Mouse (Mus musculus) CH12.LX (cell line): ENCODE results near the gene Yjefn3. TPM values are rescaled to one million over a fixed set of nuclear protein-coding genes. Genes with fewer than 3 reads are reported as not detected.
A peak's percentile ranks its signal among the peaks of the same experiment; 100 is the strongest.

Experiments used
- DNase-seq: peaks from one replicate; pipeline ENCODE4 v3.0.0-alpha.2; 2013; ENCODE audit errors: extremely low read depth
- H3K27ac ChIP-seq: 2 replicates; pipeline ENCODE4 v1.5.1; 2012; ENCODE audit warnings: low read depth, mild to moderate bottlenecking, control low read depth, moderate library complexity; ENCODE audit not compliant: insufficient read depth
- H3K27me3 ChIP-seq: replicated peaks from 2 replicates; pipeline ENCODE3; 2012; ENCODE audit warnings: inconsistent platforms
- H3K36me3 ChIP-seq, 2 experiments: replicated peaks in 1 of 2; 2 replicates each; pipeline versions ENCODE3 to v1.6.1; 2012; ENCODE audit warnings: inconsistent platforms in 1 of 2, low read length in 1 of 2, mild to moderate bottlenecking in 1 of 2, mixed read lengths in 1 of 2, moderate library complexity in 1 of 2; ENCODE audit not compliant: control insufficient read depth in 1 of 2, insufficient read depth in 1 of 2
- H3K4me1 ChIP-seq, 2 experiments: 2 replicates each; pipeline ENCODE4 v1.6.1; 2012; ENCODE audit warnings: inconsistent platforms in 1 of 2, moderate library complexity in 1 of 2; ENCODE audit not compliant: insufficient read depth in 2 of 2, control insufficient read depth in 1 of 2
- H3K4me2 ChIP-seq: 2 replicates; pipeline ENCODE4 v1.6.1; 2012; ENCODE audit warnings: low read depth, mild to moderate bottlenecking, control low read depth; ENCODE audit not compliant: poor library complexity, insufficient read depth, severe bottlenecking
- H3K4me3 ChIP-seq, 3 experiments: fragments of 150-350 bp in 1 of 3; sonication (generic) in 1 of 3; replicated peaks in 1 of 3; 2 replicates each; pipeline versions ENCODE3 to v1.5.1; 2011 to 2012; ENCODE audit warnings: low read depth in 2 of 3, low read length in 2 of 3, mild to moderate bottlenecking in 2 of 3, moderate library complexity in 2 of 3, control low read depth in 1 of 3, improper control_type of control experiment in 1 of 3, inconsistent platforms in 1 of 3, mixed read lengths in 1 of 3; ENCODE audit not compliant: poor library complexity in 1 of 3
- H3K79me2 ChIP-seq: replicated peaks from 2 replicates; pipeline ENCODE4 v1.6.1; 2012; ENCODE audit warnings: mild to moderate bottlenecking, moderate library complexity; ENCODE audit not compliant: control insufficient read depth, poor library complexity, insufficient read depth, severe bottlenecking; ENCODE audit errors: extremely low read depth
- H3K9ac ChIP-seq: 2 replicates; pipeline ENCODE4 v1.6.1; 2012; ENCODE audit warnings: low read depth, mild to moderate bottlenecking, control low read depth, moderate library complexity; ENCODE audit not compliant: insufficient read depth
- H3K9me3 ChIP-seq: replicated peaks from 2 replicates; pipeline ENCODE3; 2012; ENCODE audit warnings: low read length, inconsistent platforms, mixed read lengths
- CHD2 ChIP-seq: IDR thresholded peaks from 2 replicates; pipeline ENCODE4 v1.6.1; 2011; ENCODE audit warnings: low read length, improper control_type of control experiment
- CTCF ChIP-seq, 2 experiments: IDR thresholded peaks in 1 of 2; conservative IDR thresholded peaks in 1 of 2; 2 replicates each; pipeline ENCODE4 v1.5.1; 2011 to 2012; ENCODE audit warnings: low read depth in 2 of 2, low read length in 2 of 2, improper control_type of control experiment in 1 of 2, inconsistent platforms in 1 of 2, mild to moderate bottlenecking in 1 of 2, moderate library complexity in 1 of 2
- ELF1 ChIP-seq: IDR thresholded peaks from 2 replicates; pipeline ENCODE4 v1.6.1; 2014; ENCODE audit warnings: low read depth, mild to moderate bottlenecking, inconsistent platforms, low read length, improper control_type of control experiment
- EP300 ChIP-seq: IDR thresholded peaks from 2 replicates; pipeline ENCODE4 v1.6.1; 2011; ENCODE audit warnings: low read length, improper control_type of control experiment
- ETS1 ChIP-seq: conservative IDR thresholded peaks from 2 replicates; pipeline ENCODE4 v1.6.1; 2012; ENCODE audit warnings: low read depth, mild to moderate bottlenecking, inconsistent platforms, low read length, improper control_type of control experiment, moderate library complexity
- IRF4 ChIP-seq: IDR thresholded peaks from 2 replicates; pipeline ENCODE4 v1.6.1; 2014; ENCODE audit warnings: low read depth, mild to moderate bottlenecking, inconsistent platforms, low read length, improper control_type of control experiment
- JUN ChIP-seq: IDR thresholded peaks from 2 replicates; pipeline ENCODE4 v1.6.1; 2011; ENCODE audit warnings: low read depth, mild to moderate bottlenecking, low read length, improper control_type of control experiment, moderate library complexity; ENCODE audit not compliant: insufficient read depth
- MAX ChIP-seq: IDR thresholded peaks from 2 replicates; pipeline ENCODE4 v1.6.1; 2011; ENCODE audit warnings: low read length, improper control_type of control experiment
- NRF1 ChIP-seq: IDR thresholded peaks from 2 replicates; pipeline ENCODE4 v1.6.1; 2014; ENCODE audit warnings: low read depth, mild to moderate bottlenecking, inconsistent platforms, low read length, improper control_type of control experiment, moderate library complexity
- POLR2A ChIP-seq: IDR thresholded peaks from 2 replicates; pipeline ENCODE4 v1.6.1; 2011; ENCODE audit warnings: low read depth, mild to moderate bottlenecking, improper control_type of control experiment, low read length
- RAD21 ChIP-seq: IDR thresholded peaks from 2 replicates; pipeline ENCODE4 v1.6.1; 2011; ENCODE audit warnings: low read depth, mild to moderate bottlenecking, low read length, improper control_type of control experiment, moderate library complexity
- SMC3 ChIP-seq: IDR thresholded peaks from 2 replicates; pipeline ENCODE4 v1.6.1; 2011; ENCODE audit warnings: low read depth, low read length, improper control_type of control experiment
- dilution Hi-C: fragments of 300-500 bp; cut with MboI; formaldehyde crosslinking; loops from 2 replicates; pipeline ENCODE4 v1.14.3; 2020; ENCODE audit warnings: low sequenced_read_pairs; ENCODE audit not compliant: extremely low pct_unique_long_range_greater_than_20kb, extremely low pct_ligation_motif_present
- in situ Hi-C: fragments of 300-500 bp; cut with MboI; formaldehyde crosslinking; loops from 3 replicates; pipeline ENCODE4 v1.14.3; 2019; ENCODE audit warnings: low sequenced_read_pairs, low pct_ligation_motif_present, low pct_unique_long_range_greater_than_20kb, mixed read lengths
- polyA plus RNA-seq: library from polyadenylated mRNA; unstranded; fragments of >175 nt; gene quantifications from 2 replicates; pipeline ENCODE4 v1.2.1, GENCODE M21; 2012; ENCODE audit warnings: low read depth; ENCODE audit not compliant: insufficient read length
- total RNA-seq, 2 experiments: library from RNA; depleted of rRNA; stranded (reverse); fragments of 300-350 nt in 1 of 2; fragments of >200 nt in 1 of 2; gene quantifications; 2 replicates each; pipeline ENCODE4 v1.2.3; 2012 to 2014

Yjefn3 gene
- total and polyA plus RNA-seq, 3 experiments: 3.3 to 10.5 (median 8.0) TPM

DNA sequence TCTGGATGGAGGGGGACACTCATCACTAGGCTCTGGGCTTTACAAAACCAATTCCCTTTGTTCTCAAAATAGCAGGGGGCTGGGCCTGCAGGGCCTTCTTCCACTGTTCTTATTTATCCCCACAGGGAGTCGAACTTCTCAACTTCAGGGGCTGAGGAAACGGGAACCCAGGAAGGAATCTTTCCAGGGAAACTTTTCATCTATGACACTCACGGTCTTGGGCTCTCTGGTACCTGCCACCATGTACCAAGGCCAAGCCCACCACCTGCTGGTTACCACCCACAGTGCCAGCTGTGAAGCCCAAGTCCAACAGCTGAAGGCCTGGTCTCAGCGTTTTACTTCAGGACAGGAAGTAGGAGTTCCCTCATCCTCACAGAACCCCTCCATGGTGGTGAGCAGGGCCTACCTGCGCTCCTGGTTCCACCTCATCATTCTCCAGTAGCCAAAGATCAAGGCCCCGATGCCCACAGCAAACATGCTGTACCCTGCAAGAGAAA, 7.6 kb downstream of the Yjefn3 start:
- DNase-seq: no peak
- TF ChIP-seq EP300: no peak
- TF ChIP-seq NRF1: no peak
- no peak for TF ChIP-seq MAX
- no peak for TF ChIP-seq IRF4
- no peak for TF ChIP-seq ETS1
- TF ChIP-seq JUN: no peak
- peaks cover 43 to 93% of the 10 kb centered on the region in 2 experiments for H3K36me3 ChIP-seq
- H3K27me3 ChIP-seq: no peaks in the 10 kb centered on the region
- dilution Hi-C loops: no loop called here
- no peak overlapping the region for H3K4me3 ChIP-seq
- peaks cover 16 to 45% of the 10 kb centered on the region in 2 experiments for H3K4me1 ChIP-seq
- no peak overlapping the region for H3K9ac ChIP-seq
- no peak overlapping the region for H3K27ac ChIP-seq
- H3K79me2 ChIP-seq: peaks cover 37% of the 10 kb centered on the region
- in situ Hi-C loops: no loop called here
- no peak overlapping the region for H3K4me2 ChIP-seq
- H3K9me3 ChIP-seq: no peaks in the 10 kb centered on the region

GRCm38 (mm10) chr8:69893863-69894262, 8.6 kb downstream of the Yjefn3 start:
- Histone ChIP-seq H3K27ac (no peak overlapping the region), H3K9me3 (no peaks in the 10 kb centered on the region), H3K4me3 (no peak overlapping the region), H3K79me2 (peaks cover 32% of the 10 kb centered on the region), H3K4me1 (peaks cover 21 to 38% of the 10 kb centered on the region in 2 experiments)
- peak; percentile 76 for DNase-seq
- dilution Hi-C loops (no loop called here), in situ Hi-C loops (no loop called here)
- TF ChIP-seq CTCF (conservative IDR thresholded peaks at IDR 0.05 in 1 of 2, IDR thresholded peaks at IDR 0.05 in 1 of 2; ENCODE audit: low read depth in 2 of 2, low read length in 2 of 2) (peak; percentile 48 to 66), CHD2 (no peak), POLR2A (0 out of 2 replicates have a peak, but pooled peaks have one; percentile 4), RAD21 (peak; percentile 32), SMC3 (peak; percentile 37)
- TF ChIP-seq, all 38 proteins: peak for 4
- Histone ChIP-seq H3K36me3 (peaks cover 45 to 97% of the 10 kb centered on the region in 2 experiments), H3K9ac (no peak overlapping the region), H3K4me2 (no peak overlapping the region), H3K27me3 (no peaks in the 10 kb centered on the region)

- Histone ChIP-seq H3K4me3 (no peak overlapping the region), H3K4me2 (no peak overlapping the region)
- DNase-seq: no peak
- TF ChIP-seq ELF1: no peak
- TF ChIP-seq CTCF (conservative IDR thresholded peaks at IDR 0.05 in 1 of 2, IDR thresholded peaks at IDR 0.05 in 1 of 2; ENCODE audit: low read depth in 2 of 2, low read length in 2 of 2): peak in 1 of 2 experiments; percentile 47; a peak in 2 of 4 replicates
- no peak for TF ChIP-seq CHD2
- TF ChIP-seq SMC3: peak; percentile 28; the same call in 1 of the 2 replicates
- TF ChIP-seq, all 38 proteins: peak for 2
- dilution Hi-C loops (no loop called here), in situ Hi-C loops (no loop called here)
- no peak overlapping the region for H3K9ac ChIP-seq
- no peaks in the 10 kb centered on the region for H3K9me3 ChIP-seq
- peaks cover 5% of the 10 kb centered on the region for H3K79me2 ChIP-seq
- peaks cover 11 to 18% of the 10 kb centered on the region in 2 experiments for H3K4me1 ChIP-seq
- H3K36me3 ChIP-seq: peaks cover 35 to 84% of the 10 kb centered on the region in 2 experiments
- H3K27me3 ChIP-seq: no peaks in the 10 kb centered on the region
- H3K27ac ChIP-seq: no peak overlapping the region
Measured at GRCm38 (mm10) chr8:69890813-69891241, 11.7 kb downstream of the Yjefn3 start.
